Mouse (Mus musculus) embryonic facial prominence, embryonic 12.5 days (tissue): ENCODE results near the gene Slc50a1. TPM values are rescaled to one million over a fixed set of nuclear protein-coding genes. Genes with fewer than 3 reads are reported as not detected.
A peak's percentile ranks its signal among the peaks of the same experiment; 100 is the strongest.

Experiments used
- ATAC-seq: fragments of 200-750 bp; cut with Nextera tagmentation; 2 replicates; pipeline ENCODE4 v1.8.0; 2017; ENCODE audit not compliant: insufficient number of reproducible peaks, insufficient read depth, low FRiP score, low TSS enrichment
- H3K27ac ChIP-seq: fragments of 300-500 bp; sonication (generic); 2 replicates; pipeline ENCODE4 v1.5.1; 2016; ENCODE audit warnings: mild to moderate bottlenecking
- H3K27me3 ChIP-seq: fragments of 300-500 bp; sonication (generic); 2 replicates; pipeline ENCODE4 v1.6.1; 2016; ENCODE audit warnings: mild to moderate bottlenecking, moderate library complexity
- H3K36me3 ChIP-seq: fragments of 300-500 bp; sonication (generic); 2 replicates; pipeline ENCODE4 v1.6.1; 2016; ENCODE audit warnings: mild to moderate bottlenecking
- H3K4me1 ChIP-seq: fragments of 300-500 bp; sonication (generic); 2 replicates; pipeline ENCODE4 v1.6.1; 2016
- H3K4me2 ChIP-seq: fragments of 300-500 bp; sonication (generic); replicated peaks from 2 replicates; pipeline ENCODE4 v1.6.1; 2016; ENCODE audit warnings: mild to moderate bottlenecking, moderate library complexity
- H3K4me3 ChIP-seq: fragments of 300-500 bp; sonication (generic); 2 replicates; pipeline ENCODE4 v1.5.1; 2016; ENCODE audit warnings: mild to moderate bottlenecking
- H3K9ac ChIP-seq: fragments of 300-500 bp; sonication (generic); 2 replicates; pipeline ENCODE4 v1.6.1; 2016; ENCODE audit warnings: mild to moderate bottlenecking, moderate library complexity
- H3K9me3 ChIP-seq: fragments of 300-500 bp; sonication (generic); 2 replicates; pipeline ENCODE4 v1.6.1; 2016; ENCODE audit warnings: mild to moderate bottlenecking, moderate library complexity
- WGBS: fragments of 180-500 bp; shearing (Covaris S2); methylation state at CpG from one replicate; pipeline ENCODE4 v1.1.7; 2016; 5-methylcytosine and 5-hydroxymethylcytosine counted together
- polyA plus RNA-seq: library from polyadenylated mRNA; unstranded; fragments of >200 nt; fragmentation: Nextera tagmentation; extraction: Ambion mirVana; gene quantifications from 2 replicates; pipeline ENCODE4 v1.2.1, GENCODE M21; 2016

Slc50a1 gene
- polyA plus RNA-seq, 1 experiment from 2014 or later, result 56.6 TPM

- Histone ChIP-seq H3K27ac (no peak overlapping the region), H3K36me3 (no peaks in the 10 kb centered on the region), H3K4me2 (no peak overlapping the region), H3K4me3 (no peak overlapping the region), H3K27me3 (no peaks in the 10 kb centered on the region), H3K4me1 (0 out of 2 replicates have a peak, but pooled peaks cover 6% of the 10 kb centered on the region), H3K9ac (no peak overlapping the region), H3K9me3 (no peaks in the 10 kb centered on the region)
- ATAC-seq, result no peak
- 89% methylated on average over 11 of the region's 11 CpGs for WGBS
Observed at GRCm38 (mm10) chr3:89293247-89293918, 23.0 kb upstream of the Slc50a1 start.

GRCm38 (mm10) chr3:89292303-89292702 lies 21.9 kb upstream of the Slc50a1 start:
- H3K27ac ChIP-seq, result no peak overlapping the region
- H3K9ac ChIP-seq, result no peak overlapping the region
- H3K9me3 ChIP-seq, result no peaks in the 10 kb centered on the region
- H3K27me3 ChIP-seq, result no peaks in the 10 kb centered on the region
- ATAC-seq, result no peak
- WGBS, result 76% methylated on average over 5 of the region's 5 CpGs
- no peak overlapping the region for H3K4me2 ChIP-seq
- peaks cover 10% of the 10 kb centered on the region; the same call in 1 of the 2 replicates for H3K4me1 ChIP-seq
- no peaks in the 10 kb centered on the region for H3K36me3 ChIP-seq
- no peak overlapping the region for H3K4me3 ChIP-seq

GRCm38 (mm10) chr3:89291874-89292273 lies 21.5 kb upstream of the Slc50a1 start:
- Histone ChIP-seq H3K4me3 (no peak overlapping the region), H3K36me3 (no peaks in the 10 kb centered on the region), H3K27me3 (no peaks in the 10 kb centered on the region), H3K27ac (no peak overlapping the region), H3K9ac (no peak overlapping the region), H3K9me3 (no peaks in the 10 kb centered on the region), H3K4me1 (peaks cover 14% of the 10 kb centered on the region), H3K4me2 (no peak overlapping the region)
- no peak for ATAC-seq
- 67% methylated on average over 10 of the region's 10 CpGs for WGBS

- Histone ChIP-seq H3K36me3 (no peaks in the 10 kb centered on the region), H3K27me3 (no peaks in the 10 kb centered on the region), H3K4me1 (peaks cover 19% of the 10 kb centered on the region), H3K27ac (no peak overlapping the region), H3K4me2 (no peak overlapping the region), H3K4me3 (no peak overlapping the region), H3K9ac (no peak overlapping the region), H3K9me3 (no peaks in the 10 kb centered on the region)
- ATAC-seq, result no peak
- 43% methylated on average over 7 of the region's 7 CpGs for WGBS
Observed at GRCm38 (mm10) chr3:89288503-89288928, 18.1 kb upstream of the Slc50a1 start.

- Histone ChIP-seq H3K4me2 (no peak overlapping the region), H3K27ac (peak overlapping the region; percentile 47; the same call in 1 of the 2 replicates), H3K9me3 (no peaks in the 10 kb centered on the region), H3K27me3 (no peaks in the 10 kb centered on the region), H3K4me1 (peaks cover 19% of the 10 kb centered on the region), H3K9ac (no peak overlapping the region; the same call in 1 of the 2 replicates), H3K36me3 (no peaks in the 10 kb centered on the region), H3K4me3 (no peak overlapping the region)
- ATAC-seq, result 0 out of 2 replicates have a peak, but pooled peaks have one; percentile 8
- 32% methylated on average over 5 of the region's 5 CpGs for WGBS
Observed at GRCm38 (mm10) chr3:89287286-89287685, 16.9 kb upstream of the Slc50a1 start.

- Histone ChIP-seq H3K9me3 (no peaks in the 10 kb centered on the region), H3K27ac (no peak overlapping the region), H3K36me3 (no peaks in the 10 kb centered on the region), H3K4me1 (peaks cover 29% of the 10 kb centered on the region), H3K4me2 (no peak overlapping the region), H3K9ac (no peak overlapping the region), H3K4me3 (no peak overlapping the region), H3K27me3 (peaks cover 11% of the 10 kb centered on the region)
- ATAC-seq, result no peak
- WGBS, result 34% methylated on average over 2 of the region's 2 CpGs
Observed at GRCm38 (mm10) chr3:89285526-89285925, 15.2 kb upstream of the Slc50a1 start.

GRCm38 (mm10) chr3:89284261-89284660 lies 13.9 kb upstream of the Slc50a1 start:
- Histone ChIP-seq H3K9me3 (no peaks in the 10 kb centered on the region), H3K27me3 (peaks cover 19% of the 10 kb centered on the region), H3K36me3 (no peaks in the 10 kb centered on the region), H3K4me3 (no peak overlapping the region), H3K4me2 (no peak overlapping the region), H3K27ac (no peak overlapping the region), H3K4me1 (peaks cover 36% of the 10 kb centered on the region), H3K9ac (no peak overlapping the region)
- WGBS, result 90% methylated on average over 3 of the region's 3 CpGs
- ATAC-seq, result no peak

GRCm38 (mm10) chr3:89282291-89282643 lies 11.9 kb upstream of the Slc50a1 start:
- WGBS, result 16% methylated on average over 4 of the region's 4 CpGs
- Histone ChIP-seq H3K36me3 (no peaks in the 10 kb centered on the region), H3K4me3 (no peak overlapping the region), H3K4me2 (no peak overlapping the region), H3K4me1 (peaks cover 45% of the 10 kb centered on the region), H3K9me3 (no peaks in the 10 kb centered on the region), H3K27me3 (peaks cover 19% of the 10 kb centered on the region), H3K9ac (peak overlapping the region; percentile 16; the same call in 1 of the 2 replicates), H3K27ac (no peak overlapping the region)
- no peak for ATAC-seq

- Histone ChIP-seq H3K4me2 (peak overlapping the region; percentile 93), H3K27ac (no peak overlapping the region), H3K4me1 (peaks cover 45% of the 10 kb centered on the region), H3K9me3 (no peaks in the 10 kb centered on the region), H3K27me3 (peaks cover 19% of the 10 kb centered on the region), H3K4me3 (peak overlapping the region; percentile 51), H3K36me3 (no peaks in the 10 kb centered on the region), H3K9ac (peak overlapping the region; percentile 53)
- WGBS, result 11% methylated on average over 20 of the region's 20 CpGs
- ATAC-seq, result no peak
Observed at GRCm38 (mm10) chr3:89281579-89282290, 11.4 kb upstream of the Slc50a1 start.

GRCm38 (mm10) chr3:89280606-89281511 lies 10.5 kb upstream of the Slc50a1 start, which contains the start of gene Efna1:
Efna1 (minus strand) TSS chr3:89281142.
- Histone ChIP-seq H3K27ac (peak within 1 kb of the TSS; percentile 84), H3K27me3 (peaks cover 19% of the 10 kb centered on the region), H3K36me3 (no peaks in the 10 kb centered on the region), H3K9me3 (no peaks in the 10 kb centered on the region), H3K4me2 (peak within 1 kb of the TSS; percentile 93), H3K4me3 (peak within 1 kb of the TSS; percentile 51), H3K4me1 (peaks cover 46% of the 10 kb centered on the region), H3K9ac (peak within 1 kb of the TSS; percentile 65)
- WGBS, result under 1% methylated on average over 52 of the region's 52 CpGs
- no peak for ATAC-seq

GRCm38 (mm10) chr3:89280050-89280605 lies 9.8 kb upstream of the Slc50a1 start:
- Histone ChIP-seq H3K27ac (peak overlapping the region; percentile 84), H3K4me1 (peaks cover 46% of the 10 kb centered on the region), H3K4me3 (peak overlapping the region; percentile 51), H3K9ac (peak overlapping the region; percentile 65; the same call in 1 of the 2 replicates), H3K4me2 (peak overlapping the region; percentile 93), H3K36me3 (0 out of 2 replicates have a peak, but pooled peaks cover 2% of the 10 kb centered on the region), H3K27me3 (peaks cover 19% of the 10 kb centered on the region), H3K9me3 (no peaks in the 10 kb centered on the region)
- no peak for ATAC-seq
- WGBS, result under 1% methylated on average over 29 of the region's 29 CpGs
